Mouse (Mus musculus) embryonic stem cell, embryonic (primary cell): Measurements from ENCODE around the gene Olfr235.
"Not testable (repeated sequence)": the region's sequence is repeated elsewhere in the genome, so short reads cannot be mapped to it uniquely, and the experiment has no call there.

ENCODE experiments used
- CTCF ChIA-PET, 4 experiments: fragments of 300-600 bp in 2 of 4; fragments of 350-600 bp in 2 of 4; sonication (Branson Sonifier 250); formaldehyde crosslinking; loops; one replicate each; lab custom pipeline; 2022; ENCODE audit warnings: inconsistent platforms in 2 of 4; lab: Charles Lee
- POLR2A ChIA-PET, 4 experiments: fragments of 300-600 bp in 2 of 4; fragments of 350-600 bp in 2 of 4; sonication (Branson Sonifier 250); formaldehyde crosslinking; loops; one replicate each; lab custom pipeline; 2022; ENCODE audit warnings: antibody characterized with exemption in 4 of 4, inconsistent platforms in 1 of 4; lab: Charles Lee

The Olfr235 gene

GRCm38 (mm10) chr19:12260732-12261131 lies at the start of gene Olfr235:
TSS of gene Olfr235 (plus strand) at chr19:12261032.
- ChIA-PET CTCF (no interaction called here), POLR2A (no interaction called here)

GRCm38 (mm10) chr19:12232496-12232895 lies 28.3 kb upstream of the Olfr235 start, which contains the start of gene Olfr1432:
TSS of gene Olfr1432 (minus strand) at chr19:12232596.
- POLR2A ChIA-PET, CTCF ChIA-PET: not testable (repeated sequence)

GRCm38 (mm10) chr19:12241559-12241958 lies 19.3 kb upstream of the Olfr235 start, which contains the start of gene Olfr262:
TSS of gene Olfr262 (minus strand) at chr19:12241659.
- CTCF ChIA-PET: interaction anchor here in 1 of 4 experiments (0.7 kb wide), 1 partner anchor 35 kb away, joined by 3 read pairs; no protein-coding TSS in a partner anchor
- POLR2A ChIA-PET: no interaction called here

- ChIA-PET CTCF (no interaction called here), POLR2A (no interaction called here)
These were observed 18.7 kb downstream of the Olfr235 start, which contains the start of gene Olfr1434 for GRCm38 (mm10) chr19:12279554-12279953. TSS of gene Olfr1434 (plus strand) at chr19:12279854.

GRCm38 (mm10) chr19:12292979-12293378 lies 32.1 kb downstream of the Olfr235 start:
- CTCF ChIA-PET: no interaction called here
- POLR2A ChIA-PET: no interaction called here

GRCm38 (mm10) chr19:12299030-12299429 lies 38.2 kb downstream of the Olfr235 start, which contains the start of gene Olfr1436:
TSS of gene Olfr1436 (minus strand) at chr19:12299130.
- CTCF ChIA-PET, POLR2A ChIA-PET: not testable (repeated sequence)
